Mouse (Mus musculus) hematopoietic multipotent progenitor cell, adult 10-12 weeks (in vitro differentiated cells): ENCODE results near the gene Mlycd. TPM values are rescaled to one million over a fixed set of nuclear protein-coding genes. Genes with fewer than 3 reads are reported as not detected.

ENCODE experiments used
- polyA plus RNA-seq: library from polyadenylated mRNA; stranded (reverse); fragments of >175 nt; gene quantifications from 2 replicates; pipeline ENCODE4 v1.2.3, GENCODE M21; 2012; ENCODE audit warnings: low replicate concordance

Gene Mlycd
- 22.5 and 41.2 TPM in 2 replicates for polyA plus RNA-seq

DNA sequence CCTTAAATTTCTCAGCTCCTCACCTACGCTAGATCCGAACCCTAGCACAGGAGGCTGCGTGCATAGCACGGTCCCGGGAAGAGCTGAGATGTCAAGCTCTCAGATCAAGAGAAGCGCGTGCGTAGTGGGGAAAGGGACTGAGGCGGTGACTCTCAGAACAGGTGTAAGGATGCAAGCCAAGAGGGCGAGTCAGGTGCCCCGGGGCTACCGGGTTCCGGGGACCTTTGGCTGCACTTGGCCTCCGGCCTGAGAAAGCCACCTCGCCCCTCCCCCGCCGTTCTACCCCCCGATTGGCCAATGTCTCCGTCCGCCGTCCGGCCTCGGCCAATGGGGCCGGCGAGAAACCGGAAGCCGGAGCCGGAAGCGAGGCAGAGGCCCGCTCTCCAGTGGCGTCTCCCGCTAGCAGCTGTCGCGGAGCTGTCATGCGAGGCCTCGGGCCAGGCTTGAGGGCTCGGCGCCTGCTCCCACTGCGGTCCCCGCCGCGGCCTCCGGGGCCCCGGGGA, at the start of gene Mlycd:
TSS of gene Mlycd (plus strand) at position 355 of the 503 bp plus-strand sequence.

GRCm38 (mm10) chr8:119433582-119434174, 39.0 kb downstream of the Mlycd start, which contains the start of gene Osgin1:
TSS of gene Osgin1 (plus strand) at chr8:119434124.

GRCm38 (mm10) chr8:119446211-119446989, 51.7 kb downstream of the Mlycd start, which contains the start of gene Necab2:
TSS of gene Necab2 (plus strand) at chr8:119446719.

Other genes starting within 250 kb of the Mlycd start
- 39.8 and 47.1 TPM in 2 replicates for gene Hsbp1, start 50.4 kb upstream of the Mlycd start, polyA plus RNA-seq
- gene Osgin1, start 39.2 kb downstream of the Mlycd start, polyA plus RNA-seq: 26.6 and 34.2 TPM in 2 replicates
- not detected in 2 replicates for gene Necab2, start 51.8 kb downstream of the Mlycd start, polyA plus RNA-seq
- 0.08 TPM in 1 of 2 replicates, not detected in the other for gene Slc38a8, start 106.8 kb downstream of the Mlycd start, polyA plus RNA-seq
- 135 and 166 TPM in 2 replicates for gene Mbtps1, start 163.9 kb downstream of the Mlycd start, polyA plus RNA-seq
- gene Hsdl1, start 180.3 kb downstream of the Mlycd start, polyA plus RNA-seq: 24.9 and 51.8 TPM in 2 replicates
- 0.06 TPM in 1 of 2 replicates, not detected in the other for gene Dnaaf1, start 180.4 kb downstream of the Mlycd start, polyA plus RNA-seq
- 49.0 and 95.8 TPM in 2 replicates for gene Taf1c, start 210.3 kb downstream of the Mlycd start, polyA plus RNA-seq
- gene Adad2, start 217.9 kb downstream of the Mlycd start, polyA plus RNA-seq: not detected in 2 replicates
- not detected in 2 replicates for gene Kcng4, start 240.8 kb downstream of the Mlycd start, polyA plus RNA-seq